Mouse (Mus musculus): Measurements from ENCODE around the gene Dpm1. TPM values are rescaled to one million over a fixed set of nuclear protein-coding genes. Genes with fewer than 3 reads are reported as not detected.
A peak's percentile ranks its signal among the peaks of the same experiment; 100 is the strongest.

Gene Dpm1
- polyA plus RNA-seq, 1 experiment, result 14.0 TPM

DNA sequence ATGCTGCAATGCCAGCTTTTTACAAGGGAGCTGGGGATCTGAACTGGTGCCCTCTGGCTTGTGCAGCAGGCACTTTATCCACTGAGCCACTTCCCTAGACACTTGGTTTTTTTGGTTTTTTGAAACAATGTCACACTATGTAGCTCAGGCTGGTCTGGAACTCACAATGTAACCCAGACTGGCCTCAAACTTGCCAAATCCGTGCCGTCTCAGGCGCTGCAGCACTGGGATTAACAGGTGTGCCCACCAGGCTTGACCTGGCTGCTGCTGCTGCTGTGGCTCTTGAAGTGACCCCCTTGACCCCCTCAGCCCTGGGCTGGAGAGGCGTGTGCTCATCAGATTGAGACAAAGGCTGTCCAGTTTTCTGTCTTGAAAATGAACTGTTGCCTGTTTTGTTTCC, 7.9 kb upstream of the Dpm1 start:
- Histone ChIP-seq H3K27me3 (ENCODE audit: control insufficient read depth, insufficient read depth, insufficient read length) (peaks cover 5% of the 10 kb centered on the region), H3K36me3 (ENCODE audit: control insufficient read depth, insufficient read depth) (no peaks in the 10 kb centered on the region), H3K79me3 (ENCODE audit: low read depth) (peaks cover 3% of the 10 kb centered on the region), H3K79me2 (ENCODE audit: control insufficient read depth, insufficient read depth) (no peaks in the 10 kb centered on the region), H3ac (ENCODE audit: control insufficient read depth, insufficient read length, low read depth) (no peak overlapping the region), H3K4me3 (ENCODE audit: insufficient read depth, poor library complexity, severe bottlenecking) (no peak overlapping the region)
- TF ChIP-seq MAX (IDR thresholded peaks at IDR 0.05) (no peak), FOSL1 (IDR thresholded peaks at IDR 0.05; ENCODE audit: insufficient read depth, low read length, poor library complexity, severe bottlenecking) (no peak), MYOG (IDR thresholded peaks at IDR 0.05; ENCODE audit: control insufficient read depth, extremely low read depth, insufficient read length) (no peak), USF1 (IDR thresholded peaks at IDR 0.05; ENCODE audit: low read depth) (no peak), CTCF (IDR thresholded peaks at IDR 0.05; ENCODE audit: control insufficient read depth, insufficient read depth, insufficient read length) (no peak)

DNA sequence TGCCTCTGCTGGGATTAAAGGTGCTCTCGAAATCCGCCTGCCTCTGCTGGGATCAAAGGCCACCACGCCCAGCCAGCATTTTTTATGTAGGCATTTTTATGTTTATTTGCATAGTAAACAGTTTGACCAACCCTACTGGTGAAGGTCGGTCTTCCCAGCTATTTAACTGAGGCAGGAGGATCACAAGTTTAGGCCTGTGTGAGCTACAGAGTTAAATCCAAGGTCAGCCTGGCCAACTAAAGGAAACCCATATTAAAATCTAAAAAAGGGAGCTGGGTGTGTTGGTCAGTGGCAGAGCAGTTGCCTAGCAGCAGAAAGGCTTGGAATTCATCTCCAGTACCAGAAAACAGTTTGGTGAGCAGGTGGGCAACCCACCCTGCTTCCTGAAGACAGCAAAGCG, 2.9 kb upstream of the Dpm1 start:
- Histone ChIP-seq H3K79me2 (ENCODE audit: control insufficient read depth, insufficient read depth) (peaks cover 44% of the 10 kb centered on the region), H3K79me3 (ENCODE audit: low read depth) (peaks cover 30% of the 10 kb centered on the region)

DNA sequence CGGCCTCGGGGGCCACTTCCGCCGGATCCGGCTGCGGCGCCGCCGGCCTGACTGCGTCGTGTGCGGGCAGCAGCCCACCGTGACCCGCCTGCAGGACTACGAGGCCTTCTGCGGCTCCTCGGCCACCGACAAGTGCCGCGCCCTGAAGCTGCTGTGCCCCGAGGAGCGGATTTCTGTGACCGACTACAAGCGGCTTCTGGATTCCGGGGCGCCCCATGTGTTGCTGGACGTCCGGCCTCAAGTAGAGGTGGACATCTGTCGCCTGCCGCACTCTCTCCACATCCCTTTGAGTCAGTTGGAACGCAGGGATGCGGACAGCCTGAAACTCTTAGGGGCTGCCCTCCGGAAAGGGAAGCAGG, 1.1 kb upstream of the Dpm1 start:
- Histone ChIP-seq H3K27me3 (ENCODE audit: control insufficient read depth, insufficient read depth, insufficient read length) (no peaks in the 10 kb centered on the region), H3K36me3 (ENCODE audit: control insufficient read depth, insufficient read depth) (peaks cover 28% of the 10 kb centered on the region), H3K79me2 (ENCODE audit: control insufficient read depth, insufficient read depth) (peaks cover 63% of the 10 kb centered on the region), H3ac (ENCODE audit: control insufficient read depth, insufficient read length, low read depth) (no peak overlapping the region), H3K79me3 (ENCODE audit: low read depth) (peaks cover 45% of the 10 kb centered on the region), H3K4me3 (ENCODE audit: insufficient read depth, poor library complexity, severe bottlenecking) (peak overlapping the region; percentile 94)
- TF ChIP-seq MAX (IDR thresholded peaks at IDR 0.05) (no peak), USF1 (IDR thresholded peaks at IDR 0.05; ENCODE audit: low read depth) (no peak), MYOG (IDR thresholded peaks at IDR 0.05; ENCODE audit: control insufficient read depth, extremely low read depth, insufficient read length) (no peak), FOSL1 (IDR thresholded peaks at IDR 0.05; ENCODE audit: insufficient read depth, low read length, poor library complexity, severe bottlenecking) (no peak)

More for the DNA sequence above, 2.9 kb upstream of the Dpm1 start:
- Histone ChIP-seq H3ac (ENCODE audit: control insufficient read depth, insufficient read length, low read depth) (no peak overlapping the region), H3K4me3 (ENCODE audit: insufficient read depth, poor library complexity, severe bottlenecking) (no peak overlapping the region), H3K27me3 (ENCODE audit: control insufficient read depth, insufficient read depth, insufficient read length) (no peaks in the 10 kb centered on the region), H3K36me3 (ENCODE audit: control insufficient read depth, insufficient read depth) (peaks cover 15% of the 10 kb centered on the region)
- TF ChIP-seq CEBPB (IDR thresholded peaks at IDR 0.05; ENCODE audit: low read depth) (no peak), MAX (IDR thresholded peaks at IDR 0.05) (no peak), MYOG (IDR thresholded peaks at IDR 0.05; ENCODE audit: control insufficient read depth, extremely low read depth, insufficient read length) (no peak), FOSL1 (IDR thresholded peaks at IDR 0.05; ENCODE audit: insufficient read depth, low read length, poor library complexity, severe bottlenecking) (no peak), USF1 (IDR thresholded peaks at IDR 0.05; ENCODE audit: low read depth) (no peak), MYOD1 (IDR thresholded peaks at IDR 0.05; ENCODE audit: control insufficient read depth, insufficient read length, low read depth) (no peak)

DNA sequence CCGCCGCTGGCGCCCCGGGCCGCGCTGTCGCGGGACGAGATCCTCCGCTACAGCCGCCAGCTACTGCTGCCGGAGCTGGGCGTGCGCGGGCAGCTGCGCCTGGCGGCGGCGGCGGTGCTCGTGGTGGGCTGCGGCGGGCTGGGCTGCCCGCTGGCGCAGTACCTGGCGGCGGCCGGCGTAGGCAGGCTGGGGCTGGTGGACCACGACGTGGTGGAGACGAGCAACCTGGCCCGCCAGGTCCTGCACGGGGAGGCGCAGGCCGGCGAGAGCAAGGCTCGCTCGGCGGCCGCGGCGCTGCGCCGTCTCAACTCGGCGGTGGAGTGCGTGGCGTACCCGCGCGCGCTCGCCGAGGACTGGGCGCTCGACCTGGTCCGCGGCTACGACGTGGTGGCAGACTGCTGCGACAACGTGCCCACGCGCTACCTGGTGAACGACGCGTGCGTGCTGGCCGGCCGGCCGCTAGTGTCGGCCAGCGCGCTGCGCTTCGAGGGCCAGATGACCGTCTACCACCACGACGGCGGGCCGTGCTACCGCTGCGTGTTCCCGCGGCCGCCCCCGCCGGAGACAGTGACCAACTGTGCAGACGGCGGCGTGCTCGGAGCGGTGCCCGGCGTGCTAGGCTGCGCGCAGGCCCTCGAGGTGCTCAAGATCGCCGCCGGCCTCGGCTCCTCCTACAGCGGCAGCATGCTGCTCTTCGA, 531 bp upstream of the Dpm1 start:
- H3K36me3 ChIP-seq (ENCODE audit: control insufficient read depth, insufficient read depth), result peaks cover 33% of the 10 kb centered on the region
- H3ac ChIP-seq (ENCODE audit: control insufficient read depth, insufficient read length, low read depth), result peak overlapping the region; percentile 96

DNA sequence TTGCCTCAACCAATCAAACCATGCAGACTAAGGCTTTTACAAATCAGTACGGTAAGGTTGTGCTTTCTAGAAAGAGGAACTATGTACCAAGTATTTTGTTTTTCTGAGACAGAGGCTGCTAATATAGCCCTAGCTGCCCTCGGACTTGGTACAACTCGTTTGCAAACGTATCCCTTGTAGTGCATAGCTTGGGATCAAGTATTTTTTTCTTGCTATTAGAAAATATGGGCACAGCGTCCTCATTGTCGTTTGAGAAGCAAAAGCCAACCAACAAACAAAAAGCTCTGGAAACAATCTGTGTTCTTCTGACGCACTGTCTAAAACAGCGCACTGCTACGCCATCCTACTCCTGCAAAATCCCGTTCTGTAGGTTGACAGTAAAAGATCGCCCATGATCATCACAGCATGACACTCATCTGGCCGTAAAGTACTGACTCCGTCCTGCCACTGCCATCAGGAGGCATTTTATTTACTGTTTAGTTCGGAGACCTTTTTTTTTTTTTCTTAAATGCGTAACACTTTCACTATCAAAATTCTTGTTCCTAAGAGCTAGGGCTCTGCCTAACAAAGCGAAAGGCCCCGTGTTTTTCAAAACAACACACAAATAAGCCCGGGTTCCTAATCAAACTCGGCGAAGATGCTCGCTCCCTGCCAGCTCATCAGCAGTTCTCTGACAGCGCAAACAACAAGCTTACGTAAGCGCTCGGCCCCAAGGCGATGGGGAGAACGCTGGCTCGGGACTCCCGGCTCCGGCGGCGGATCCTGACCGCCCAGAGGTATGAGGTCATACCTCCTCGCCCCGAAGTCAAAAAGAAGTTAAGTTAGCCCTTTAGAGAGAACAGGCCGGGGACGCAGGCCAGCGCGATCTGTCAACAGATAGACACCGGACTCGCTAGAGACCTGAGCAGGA, 1.0 kb downstream of the Dpm1 start:
- TF ChIP-seq CEBPB (IDR thresholded peaks at IDR 0.05; ENCODE audit: low read depth) (no peak), MYOD1 (IDR thresholded peaks at IDR 0.05; ENCODE audit: control insufficient read depth, insufficient read length, low read depth) (no peak), CTCF (IDR thresholded peaks at IDR 0.05; ENCODE audit: control insufficient read depth, insufficient read depth, insufficient read length) (no peak), USF1 (IDR thresholded peaks at IDR 0.05; ENCODE audit: low read depth) (no peak), FOSL1 (IDR thresholded peaks at IDR 0.05; ENCODE audit: insufficient read depth, low read length, poor library complexity, severe bottlenecking) (no peak), MAX (IDR thresholded peaks at IDR 0.05) (no peak), MYOG (IDR thresholded peaks at IDR 0.05; ENCODE audit: control insufficient read depth, extremely low read depth, insufficient read length) (no peak)
- H3K79me2 ChIP-seq (ENCODE audit: control insufficient read depth, insufficient read depth), result peaks cover 72% of the 10 kb centered on the region
- H3K27me3 ChIP-seq (ENCODE audit: control insufficient read depth, insufficient read depth, insufficient read length), result no peaks in the 10 kb centered on the region
- peak overlapping the region; percentile 94 for H3K4me3 ChIP-seq (ENCODE audit: insufficient read depth, poor library complexity, severe bottlenecking)
- peaks cover 48% of the 10 kb centered on the region for H3K36me3 ChIP-seq (ENCODE audit: control insufficient read depth, insufficient read depth)
- peak overlapping the region; percentile 96 for H3ac ChIP-seq (ENCODE audit: control insufficient read depth, insufficient read length, low read depth)
- peaks cover 53% of the 10 kb centered on the region for H3K79me3 ChIP-seq (ENCODE audit: low read depth)

More for the DNA sequence above, 531 bp upstream of the Dpm1 start:
- Histone ChIP-seq H3K27me3 (ENCODE audit: control insufficient read depth, insufficient read depth, insufficient read length) (no peaks in the 10 kb centered on the region), H3K79me3 (ENCODE audit: low read depth) (peaks cover 47% of the 10 kb centered on the region), H3K79me2 (ENCODE audit: control insufficient read depth, insufficient read depth) (peaks cover 68% of the 10 kb centered on the region), H3K4me3 (ENCODE audit: insufficient read depth, poor library complexity, severe bottlenecking) (peak overlapping the region; percentile 94)
- TF ChIP-seq MYOG (IDR thresholded peaks at IDR 0.05; ENCODE audit: control insufficient read depth, extremely low read depth, insufficient read length) (no peak), MYOD1 (IDR thresholded peaks at IDR 0.05; ENCODE audit: control insufficient read depth, insufficient read length, low read depth) (no peak), USF1 (IDR thresholded peaks at IDR 0.05; ENCODE audit: low read depth) (no peak), MAX (IDR thresholded peaks at IDR 0.05) (no peak), CTCF (IDR thresholded peaks at IDR 0.05; ENCODE audit: control insufficient read depth, insufficient read depth, insufficient read length) (no peak), CEBPB (IDR thresholded peaks at IDR 0.05; ENCODE audit: low read depth) (no peak), FOSL1 (IDR thresholded peaks at IDR 0.05; ENCODE audit: insufficient read depth, low read length, poor library complexity, severe bottlenecking) (no peak)
